Mouse (Mus musculus): ENCODE measurements around the gene Prpsap1.

The Prpsap1 gene

DNA sequence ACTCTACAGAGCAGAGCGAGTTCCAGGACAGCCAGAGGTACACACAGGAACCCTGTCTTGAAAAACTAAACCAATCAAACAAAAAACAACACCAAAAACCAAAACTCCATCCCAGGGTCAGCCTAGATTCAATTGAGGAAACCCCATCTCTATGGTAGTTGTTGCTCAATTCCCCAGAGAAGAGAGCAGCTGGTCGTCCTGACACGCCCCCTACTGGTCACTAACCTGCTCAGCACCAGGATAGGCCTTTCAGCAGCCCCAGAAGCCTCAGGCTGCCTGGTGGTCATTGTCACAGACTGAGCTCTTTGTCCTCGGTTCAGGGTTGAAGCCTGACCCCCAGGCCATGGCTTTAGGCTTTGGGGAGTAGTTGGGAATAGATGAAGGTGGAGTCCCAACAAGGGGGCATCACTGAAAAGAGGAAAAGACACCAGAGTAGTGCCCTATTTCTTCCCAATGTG, at the start of gene Prpsap1:
TSS of gene Prpsap1 (minus strand) at position 408 of the 458 bp plus-strand sequence.
- peak; percentile 73 for DNase-seq (ENCODE audit: low read depth, low spot score)

DNA sequence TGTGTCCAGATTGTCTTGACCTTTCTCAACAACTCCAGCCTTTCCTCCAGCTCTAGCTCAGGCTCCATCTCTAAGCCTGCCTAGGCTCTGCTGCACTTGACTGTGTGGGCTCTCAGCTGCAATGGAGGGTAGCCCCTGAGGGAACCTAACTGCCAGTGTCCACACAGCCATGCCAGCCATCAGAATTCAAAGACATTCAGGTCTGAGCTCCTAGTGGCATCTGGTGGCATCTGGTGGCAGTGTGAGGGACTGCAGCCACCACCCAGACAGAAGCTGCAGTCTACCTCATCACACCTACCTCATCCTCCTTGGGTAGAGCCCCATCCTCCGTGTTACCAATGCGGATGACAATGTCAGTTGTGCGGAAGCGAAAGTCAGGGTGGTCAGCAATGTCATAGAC, 49.1 kb upstream of the Prpsap1 start:
- DNase-seq (ENCODE audit: low read depth, low spot score) = no peak

DNA sequence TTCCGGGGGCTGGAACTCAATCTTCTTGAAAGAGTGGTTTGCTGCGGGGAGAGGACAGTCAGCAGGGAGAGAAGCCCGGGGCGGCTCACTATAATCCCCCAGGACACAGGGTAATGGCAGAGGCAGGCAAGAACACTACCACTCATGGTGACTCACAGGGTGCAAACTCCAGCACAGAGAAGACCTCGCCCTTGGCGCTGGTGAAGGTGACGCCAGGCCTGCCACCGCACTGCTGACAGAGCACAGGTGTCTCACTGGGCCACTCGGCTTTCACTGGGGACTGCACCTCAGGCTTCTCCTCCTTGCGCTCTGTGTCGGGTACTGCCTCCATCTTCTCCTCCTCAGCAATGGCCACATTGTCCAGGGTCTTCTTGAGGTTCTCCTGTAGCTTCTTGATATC, 47.2 kb upstream of the Prpsap1 start:
- no peak for DNase-seq (ENCODE audit: low read depth, low spot score)

DNA sequence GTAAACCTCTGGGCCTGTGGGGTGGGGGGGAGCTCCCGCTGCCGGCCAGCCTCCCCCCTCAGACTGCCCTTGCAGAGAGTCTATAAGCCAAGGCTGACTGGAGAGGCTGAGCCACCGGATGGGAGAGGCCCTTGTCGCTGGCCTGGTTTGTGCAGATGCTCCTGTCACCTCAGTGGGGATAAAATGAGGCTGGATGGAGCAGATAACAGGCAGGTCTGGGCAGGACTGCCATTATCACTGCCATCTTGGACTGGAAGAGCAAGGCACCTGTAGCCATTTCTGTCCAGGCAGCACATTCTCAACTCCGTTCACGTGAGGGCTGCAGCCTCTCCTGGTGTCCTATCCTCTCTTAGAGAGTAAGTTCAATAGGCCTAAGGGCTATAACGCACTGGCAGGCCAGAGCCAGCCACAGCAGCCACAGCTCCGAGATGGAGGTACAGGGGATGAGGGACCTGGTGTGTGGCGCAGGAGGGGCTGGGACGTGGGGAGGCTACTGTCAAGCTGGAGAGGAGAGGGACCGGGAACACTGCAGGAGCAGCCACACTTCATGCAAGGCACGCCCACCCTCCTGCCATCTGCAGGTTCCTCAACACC, 44.2 kb upstream of the Prpsap1 start:
- DNase-seq (ENCODE audit: low read depth, low spot score) = no peak

DNA sequence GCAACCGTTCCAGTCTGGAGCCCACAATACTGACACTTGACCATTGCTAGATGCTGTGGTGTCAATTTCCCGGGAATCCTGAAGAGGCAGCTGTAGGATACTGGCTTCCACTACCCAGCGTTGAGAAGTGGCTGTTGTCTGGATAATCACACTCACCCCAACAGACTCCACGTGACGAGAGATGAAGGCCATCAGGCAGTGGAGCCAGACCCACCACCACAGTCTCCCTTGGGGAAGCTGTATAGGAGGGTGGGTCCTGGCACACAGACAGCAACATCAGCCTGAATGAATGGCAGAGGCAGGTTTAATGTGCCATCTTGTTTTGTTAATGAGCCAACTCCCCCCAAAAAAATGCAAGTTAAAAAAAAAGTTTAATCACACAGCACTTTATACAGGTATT, 43.4 kb upstream of the Prpsap1 start:
- DNase-seq (ENCODE audit: low read depth, low spot score) = no peak

DNA sequence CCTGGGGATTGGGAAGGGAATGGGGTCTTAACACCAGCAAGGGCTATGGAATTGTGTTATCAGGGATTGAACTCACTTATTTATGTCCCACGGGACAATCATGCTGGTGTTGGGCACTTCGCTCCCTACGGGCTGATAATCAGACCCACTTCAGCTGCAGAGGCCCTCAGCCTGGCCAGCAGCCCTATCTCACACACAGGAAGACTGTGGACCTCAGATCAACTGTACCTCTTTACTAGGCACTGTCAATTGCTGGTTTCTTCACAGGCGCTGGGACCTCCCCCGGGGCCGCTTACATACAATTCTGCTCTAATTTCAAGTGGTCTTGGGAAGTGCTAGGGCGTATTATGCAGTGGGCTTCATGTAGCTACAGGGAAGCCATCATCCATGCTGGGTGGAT, 42.7 kb upstream of the Prpsap1 start:
- no peak for DNase-seq (ENCODE audit: low read depth, low spot score)

DNA sequence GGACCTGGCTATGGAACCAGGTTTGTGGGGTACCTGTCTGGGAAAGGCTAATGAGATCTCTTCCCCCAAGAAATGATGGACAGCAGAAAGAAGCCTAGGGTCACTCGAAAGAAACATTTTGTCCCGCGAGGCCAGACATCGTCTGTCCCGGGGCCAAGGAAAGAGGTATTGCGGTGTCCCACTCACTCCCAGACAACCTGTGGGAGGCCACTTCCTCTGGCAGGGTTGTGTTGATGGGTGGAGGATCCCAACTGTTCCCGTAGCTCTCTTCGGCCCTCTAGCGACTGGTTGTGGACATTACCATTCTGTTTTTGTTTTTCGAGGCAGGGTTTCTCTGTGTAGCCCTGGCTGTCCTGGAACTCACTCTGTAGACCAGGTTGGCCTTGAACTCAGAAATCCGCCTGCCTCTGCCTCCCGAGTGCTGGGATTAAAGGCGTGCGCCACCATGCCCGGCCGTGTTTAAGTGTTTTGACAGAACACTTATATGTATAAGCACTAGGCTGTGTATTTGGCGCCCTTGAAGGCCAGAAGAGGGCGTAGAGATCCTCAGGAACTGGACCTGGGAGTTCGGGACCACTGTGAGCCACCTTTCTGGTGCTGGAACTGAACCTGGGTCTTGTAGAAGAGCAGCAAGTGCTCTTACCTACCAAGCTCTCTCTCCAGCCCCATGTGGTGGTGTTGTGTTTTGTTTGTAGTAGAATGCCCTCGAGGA, 40.3 kb upstream of the Prpsap1 start:
- peak; percentile 84 for DNase-seq (ENCODE audit: low read depth, low spot score)

DNA sequence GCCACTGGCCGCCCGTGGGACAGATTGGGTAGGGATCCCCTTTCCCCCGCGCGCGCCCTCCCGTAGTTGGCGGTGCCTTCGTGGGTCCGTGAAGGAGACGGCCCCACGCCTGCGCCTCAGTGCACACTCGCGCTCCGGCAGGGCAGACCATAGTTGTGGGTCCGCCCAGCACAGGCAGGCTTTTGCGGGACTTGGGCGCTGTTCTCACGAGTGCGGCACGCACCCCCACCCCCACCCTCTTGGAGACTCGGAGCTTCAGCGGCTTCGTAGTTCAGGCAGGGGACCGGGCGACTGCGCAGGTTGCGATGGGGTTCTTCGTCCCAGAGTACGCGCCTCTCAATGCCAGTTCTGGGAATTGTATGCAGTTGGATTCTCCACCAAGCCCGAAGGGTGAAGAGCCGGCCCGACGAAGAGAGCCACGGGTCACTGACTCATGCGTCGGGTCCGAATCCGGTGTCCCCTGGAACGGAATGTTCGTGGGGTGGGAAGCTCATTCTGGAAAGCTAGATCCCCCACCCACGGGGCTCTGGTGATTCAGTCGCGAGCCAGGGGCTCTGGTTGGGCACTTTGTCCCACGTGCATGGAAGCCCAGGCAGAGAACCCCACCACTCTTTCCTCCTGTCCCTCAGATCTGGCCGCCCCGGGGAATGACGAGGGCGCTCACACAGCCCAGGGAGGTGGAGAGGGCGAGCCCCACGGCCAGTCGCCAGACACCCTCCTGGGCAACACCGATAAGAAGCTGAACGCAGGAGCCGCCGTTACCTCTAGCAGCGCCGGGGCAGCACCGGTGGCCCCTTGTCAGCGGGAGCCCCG, 39.5 kb upstream of the Prpsap1 start:
- DNase-seq (ENCODE audit: low read depth, low spot score) = no peak

DNA sequence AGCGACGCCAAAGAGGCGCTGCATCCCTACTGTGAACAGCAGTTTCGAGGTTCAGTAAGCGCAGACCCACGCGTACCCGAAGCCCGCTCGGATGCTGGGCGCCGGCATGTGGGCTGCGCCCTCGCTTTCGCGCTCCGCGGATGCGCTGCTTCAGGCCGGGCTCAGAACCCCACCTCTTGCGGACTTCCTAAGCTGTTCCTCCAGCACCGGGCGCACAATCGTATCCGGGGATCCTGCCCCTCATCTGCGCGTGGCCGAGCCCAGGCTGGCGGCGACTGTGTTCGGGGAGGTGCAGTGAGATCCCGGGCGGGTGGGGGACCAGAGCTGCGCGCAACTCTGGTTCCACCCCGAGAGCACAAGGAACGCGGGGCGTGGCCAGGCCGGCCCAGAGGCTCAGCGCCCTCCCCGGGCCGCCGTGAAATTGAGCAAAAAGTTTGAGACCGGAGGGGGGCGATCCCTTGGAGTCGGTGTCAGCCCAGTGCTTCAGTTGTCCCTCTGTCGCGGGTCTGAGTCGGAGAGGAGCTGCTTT, 38.9 kb upstream of the Prpsap1 start:
- DNase-seq (ENCODE audit: low read depth, low spot score) = peak; percentile 57

DNA sequence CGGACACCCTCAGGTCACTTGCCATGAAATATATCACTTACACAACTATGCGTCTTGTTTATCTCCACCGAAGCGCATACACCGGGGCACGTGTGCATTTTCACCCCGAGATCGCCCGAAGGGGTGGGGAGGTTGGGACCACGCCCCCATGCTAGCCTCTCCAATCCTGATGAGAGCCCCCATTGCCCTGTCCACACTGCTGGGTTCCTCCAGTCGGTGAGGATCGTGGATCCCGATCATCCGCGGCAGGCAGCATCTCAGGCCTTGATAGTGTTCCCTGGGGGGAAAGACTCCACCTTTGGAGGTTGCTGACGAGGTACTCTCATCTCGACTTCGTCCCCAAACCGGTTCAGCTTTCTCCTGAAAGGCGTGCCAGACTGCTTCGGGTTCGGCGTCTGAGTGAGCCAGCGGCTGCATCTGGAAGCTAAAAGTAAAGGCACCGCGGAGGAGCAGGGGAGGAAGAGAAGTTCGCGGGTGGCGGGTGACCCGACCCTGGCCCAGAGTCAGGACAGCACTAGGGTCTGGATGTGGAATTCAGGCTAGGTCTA, 38.3 kb upstream of the Prpsap1 start:
- DNase-seq (ENCODE audit: low read depth, low spot score) = no peak

DNA sequence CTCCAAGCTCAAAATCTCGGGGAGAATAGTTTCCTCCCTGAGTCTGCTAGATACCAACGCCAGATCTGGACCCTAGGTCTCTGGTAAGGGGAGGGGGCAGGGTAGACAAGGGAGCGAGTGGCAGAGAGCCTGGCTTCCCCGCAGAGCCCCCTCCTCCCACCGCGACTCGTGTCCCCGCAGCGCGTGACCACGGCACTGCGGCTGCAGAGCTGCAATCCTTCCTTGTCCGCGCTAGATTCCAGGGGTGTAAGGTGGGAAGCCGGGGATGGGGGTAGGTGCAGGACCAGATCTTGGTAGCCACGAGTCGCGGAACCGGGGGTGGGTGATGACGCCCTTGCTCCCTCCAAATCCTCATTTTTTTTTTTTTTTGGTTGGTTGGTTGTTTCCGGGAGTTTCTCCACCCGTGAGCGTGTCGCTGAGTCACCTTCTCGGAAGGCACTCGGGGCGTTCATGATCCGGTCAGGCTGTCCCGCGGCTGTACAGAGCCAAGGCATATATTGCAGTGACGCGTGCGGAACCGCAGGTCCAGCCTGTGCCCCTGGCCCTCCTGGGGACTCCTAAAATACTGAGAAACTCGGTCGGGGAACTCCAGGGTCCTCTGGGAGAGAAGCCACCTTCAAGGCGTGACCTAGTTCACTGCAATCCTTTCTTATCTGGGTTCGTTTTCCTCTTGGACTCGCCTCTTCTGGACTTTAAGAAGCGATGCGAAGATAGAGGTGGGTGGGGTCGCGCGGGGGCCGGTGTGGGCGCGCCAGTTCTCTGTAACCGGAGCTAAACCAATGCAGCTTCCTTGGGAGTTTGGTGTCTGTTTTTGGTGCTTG, 37.6 kb upstream of the Prpsap1 start:
- DNase-seq (ENCODE audit: low read depth, low spot score) = no peak

DNA sequence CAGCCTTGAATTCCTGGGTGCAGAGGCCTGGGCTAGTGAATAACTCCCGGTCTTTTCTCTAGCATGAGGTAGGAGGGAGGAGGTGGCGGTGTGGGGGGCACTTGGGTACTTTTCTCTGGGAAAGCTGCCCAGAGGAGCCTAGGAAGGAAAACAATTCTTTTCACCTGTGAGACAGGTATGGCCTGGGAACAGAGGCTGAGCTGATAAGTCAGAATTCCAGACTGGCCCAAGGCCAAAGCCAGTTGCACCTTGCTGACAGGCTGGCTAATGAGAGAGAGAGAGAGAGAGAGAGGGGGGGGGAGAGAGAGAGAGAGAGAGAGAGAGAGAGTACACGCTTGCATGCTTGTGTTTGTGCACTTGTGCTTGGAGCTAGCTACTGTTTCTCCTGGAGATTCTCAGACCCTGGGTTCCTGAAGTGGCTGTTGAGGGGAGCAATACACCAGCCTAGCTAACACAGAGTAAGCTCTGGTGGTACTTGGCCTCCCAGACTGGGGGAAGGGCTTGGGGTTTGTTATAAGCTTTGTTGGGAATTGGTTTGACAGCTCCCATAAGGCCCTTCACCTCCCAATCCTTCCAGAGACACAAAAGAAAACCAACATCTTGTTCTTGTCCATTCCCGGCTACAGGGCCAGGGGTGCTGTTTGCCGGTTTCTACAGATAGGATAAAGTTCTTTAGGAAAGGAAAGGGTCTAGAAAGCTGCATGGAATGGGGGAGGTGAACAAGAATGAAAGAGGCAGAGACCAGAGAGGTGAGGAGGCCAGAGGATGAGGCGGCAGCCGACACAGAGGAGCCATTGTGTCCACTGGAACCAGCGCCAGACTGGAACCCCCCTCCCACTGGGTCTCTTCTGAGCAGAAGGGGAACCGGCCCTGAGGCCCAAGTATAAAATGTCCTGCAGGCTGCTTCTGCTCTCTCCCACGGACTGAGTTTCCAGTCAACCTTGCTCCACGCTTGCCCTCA, 36.5 kb upstream of the Prpsap1 start, which contains the start of gene Sphk1:
TSS of gene Sphk1 (plus strand) at position 739 of the 961 bp plus-strand sequence.
- peak; percentile 52 for DNase-seq (ENCODE audit: low read depth, low spot score)

DNA sequence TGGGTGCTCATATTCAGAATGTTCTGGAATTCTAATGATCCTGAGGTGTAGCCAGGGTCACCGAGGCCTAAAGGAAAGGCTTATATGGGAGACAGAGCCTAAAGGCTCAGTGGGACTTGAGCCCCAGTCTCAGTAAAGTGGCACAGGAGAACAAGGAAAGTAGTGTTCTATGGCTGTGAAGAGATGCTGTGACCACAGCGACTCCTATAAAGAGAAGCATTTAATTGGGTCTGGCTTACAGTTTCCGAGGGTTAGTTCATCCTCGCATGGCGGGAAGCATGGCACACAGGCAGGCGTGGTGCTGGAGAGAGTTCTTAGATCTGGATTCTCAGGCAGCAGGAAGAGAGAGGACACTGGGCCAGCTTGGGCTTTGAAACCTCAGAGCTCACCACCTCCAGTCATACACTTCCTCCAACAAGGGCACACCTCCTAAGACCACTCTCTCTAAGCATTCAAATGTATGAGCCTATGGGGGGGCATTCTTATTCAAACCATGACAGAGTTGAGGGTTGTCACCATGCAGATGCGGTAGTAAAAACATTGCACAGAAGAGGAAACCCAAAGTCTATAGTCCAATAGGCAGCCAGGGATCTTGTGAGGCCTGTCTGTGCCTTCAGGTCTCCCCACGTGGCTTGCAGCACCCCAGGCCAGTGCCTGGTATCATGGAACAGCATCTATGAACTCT, 34.8 kb upstream of the Prpsap1 start:
- no peak for DNase-seq (ENCODE audit: low read depth, low spot score)

DNA sequence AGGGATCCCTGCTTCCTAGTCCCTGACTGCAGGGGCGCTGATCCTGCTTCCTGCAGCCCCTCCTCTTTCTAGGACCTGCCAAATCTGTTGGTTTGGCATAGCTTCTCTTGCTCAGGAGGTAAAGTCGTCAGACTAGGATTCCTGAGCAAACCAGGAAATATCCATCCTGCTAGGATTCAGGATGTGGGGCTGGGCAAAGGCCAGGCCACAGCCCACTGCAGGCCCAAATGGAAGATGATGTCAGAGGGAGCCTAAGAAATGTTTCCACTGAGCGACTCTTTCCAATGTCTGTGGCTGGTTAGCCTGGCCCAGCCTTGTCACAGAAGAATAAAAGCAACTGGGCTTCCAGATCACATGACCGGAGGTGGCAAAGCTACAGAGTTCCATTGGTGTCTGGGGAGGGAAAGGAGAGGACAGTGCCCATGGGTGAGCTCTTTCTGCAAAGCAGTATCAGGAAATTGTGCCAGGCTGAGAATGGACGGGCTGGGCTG, 29.7 kb upstream of the Prpsap1 start:
- no peak for DNase-seq (ENCODE audit: low read depth, low spot score)

DNA sequence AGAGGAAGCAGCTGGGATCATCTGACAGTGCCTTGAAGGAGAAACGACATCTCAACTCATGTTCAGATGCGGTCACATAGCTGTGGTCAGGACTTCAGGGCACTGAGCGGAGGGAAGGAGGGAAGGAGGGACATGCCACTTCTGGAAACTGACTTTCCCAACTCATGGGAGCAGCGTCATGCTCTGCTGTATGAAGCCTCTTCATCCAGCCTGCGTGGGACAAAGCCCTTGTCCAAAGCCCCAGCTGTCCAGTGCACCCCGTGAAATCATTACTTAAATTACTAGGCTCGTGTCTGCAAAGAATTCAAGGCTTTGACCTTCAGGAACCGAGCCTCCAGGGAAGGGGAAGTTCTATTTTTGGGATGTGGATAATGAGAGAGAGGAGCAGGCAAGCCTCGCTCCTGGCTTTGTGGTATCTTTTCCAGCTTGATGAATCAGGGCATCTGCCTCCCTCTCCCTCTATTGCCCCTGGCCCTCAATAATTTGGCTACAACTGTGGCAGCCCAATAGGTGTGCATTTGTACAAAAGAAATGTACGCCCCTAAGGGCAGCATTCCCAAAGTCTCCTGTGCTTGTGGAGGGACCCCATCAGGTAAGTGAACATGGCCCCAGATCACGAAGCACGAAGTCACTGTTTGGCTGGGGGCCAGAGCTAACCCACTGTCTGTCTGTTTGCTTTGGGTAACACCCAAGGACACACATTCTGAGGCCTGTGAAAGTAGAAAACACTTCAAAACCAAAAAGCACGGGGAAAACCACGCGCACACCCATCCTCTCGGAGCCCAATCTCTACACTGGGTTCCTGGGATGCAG, 29.1 kb upstream of the Prpsap1 start:
- DNase-seq (ENCODE audit: low read depth, low spot score) = no peak

DNA sequence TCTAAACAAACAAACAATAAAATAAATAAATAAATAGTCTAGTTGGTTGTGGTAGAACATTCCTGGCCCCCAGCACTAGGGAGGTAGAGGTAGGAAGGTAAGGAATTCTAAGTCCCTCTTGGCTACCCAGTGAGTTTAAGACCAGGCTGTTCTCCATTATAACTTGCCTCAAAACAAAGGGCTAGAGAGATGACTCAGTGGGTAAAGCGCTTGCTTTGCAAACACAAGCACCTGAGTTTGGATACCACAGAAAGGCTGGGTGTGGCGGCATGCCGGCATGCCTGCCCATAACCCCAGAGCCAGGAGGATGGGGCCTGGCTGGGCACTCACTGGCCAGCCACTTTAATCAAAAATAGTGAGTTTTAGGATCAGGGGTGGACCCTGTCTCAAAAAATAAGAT, 28.0 kb upstream of the Prpsap1 start:
- no peak for DNase-seq (ENCODE audit: low read depth, low spot score)

DNA sequence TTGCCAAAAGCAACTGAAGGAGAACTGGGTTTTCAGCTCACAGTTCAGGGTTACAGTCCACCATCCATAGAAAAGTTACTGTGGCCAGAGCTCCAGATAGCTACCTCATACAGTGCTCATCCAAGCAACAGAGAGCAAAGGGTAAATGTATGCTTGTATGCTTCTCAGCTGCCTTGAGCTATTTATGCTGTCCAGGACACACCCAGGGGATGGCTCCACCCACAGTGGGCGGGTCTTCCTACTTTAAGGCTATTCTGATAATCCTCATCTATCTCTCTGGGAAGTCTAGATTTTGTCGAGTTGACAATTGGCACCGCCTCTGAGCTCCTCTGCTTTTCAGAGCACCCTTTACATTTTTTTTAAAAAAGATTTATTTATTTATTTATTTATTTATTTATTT, 27.1 kb upstream of the Prpsap1 start:
- no peak for DNase-seq (ENCODE audit: low read depth, low spot score)

DNA sequence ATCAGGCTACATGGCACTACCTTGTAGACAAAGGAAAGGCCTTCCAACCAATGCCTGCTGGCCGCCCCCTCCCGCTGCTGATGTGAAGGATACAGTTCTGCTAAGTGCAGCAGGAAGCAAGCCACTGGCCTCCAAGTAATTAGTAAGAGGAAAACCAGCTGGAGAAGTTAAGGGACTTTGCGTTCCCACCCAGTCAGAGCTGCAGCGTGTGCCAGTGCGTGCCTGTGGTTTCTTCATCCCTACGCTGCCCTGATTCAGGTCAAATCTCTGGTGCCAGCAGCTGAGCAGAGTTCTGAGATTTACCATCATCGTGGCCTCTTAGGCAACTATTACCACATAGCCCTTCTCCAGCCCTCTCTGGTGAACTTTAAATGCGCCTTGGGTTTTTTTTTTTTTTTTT, 24.5 kb upstream of the Prpsap1 start:
- DNase-seq (ENCODE audit: low read depth, low spot score) = no peak
